Mouse (Mus musculus) megakaryocyte, adult 5-6 weeks (primary cell): ENCODE data around the gene Reps2. TPM values are rescaled to one million over a fixed set of nuclear protein-coding genes. Genes with fewer than 3 reads are reported as not detected.

Experiments used
- ATAC-seq: 2 replicates; pipeline ENCODE4 v1.8.0; 2016; ENCODE audit warnings: mild to moderate bottlenecking, inconsistent platforms; ENCODE audit not compliant: poor library complexity, severe bottlenecking
- total RNA-seq, 2 experiments: library from RNA; stranded (forward) in 1 of 2; stranded (reverse) in 1 of 2; fragments of 153-499, 151-499 nt in 1 of 2; fragments of 221-1000, 200-1000 nt in 1 of 2; gene quantifications; 2 replicates each; pipeline versions ENCODE4 v1.2.3 to v1.2.4; 2015 to 2017

Gene Reps2
- total RNA-seq, 2 experiments from 2014 or later, result 2.1 to 2.2 TPM

- ATAC-seq, result no peak
These were observed 53.2 kb downstream of the Reps2 start for GRCm38 (mm10) chrX:162590145-162590790.

- no peak for ATAC-seq
These were observed 54.2 kb downstream of the Reps2 start for GRCm38 (mm10) chrX:162589173-162589805.

GRCm38 (mm10) chrX:162584349-162584748 lies 59.1 kb downstream of the Reps2 start:
- no peak for ATAC-seq

DNA sequence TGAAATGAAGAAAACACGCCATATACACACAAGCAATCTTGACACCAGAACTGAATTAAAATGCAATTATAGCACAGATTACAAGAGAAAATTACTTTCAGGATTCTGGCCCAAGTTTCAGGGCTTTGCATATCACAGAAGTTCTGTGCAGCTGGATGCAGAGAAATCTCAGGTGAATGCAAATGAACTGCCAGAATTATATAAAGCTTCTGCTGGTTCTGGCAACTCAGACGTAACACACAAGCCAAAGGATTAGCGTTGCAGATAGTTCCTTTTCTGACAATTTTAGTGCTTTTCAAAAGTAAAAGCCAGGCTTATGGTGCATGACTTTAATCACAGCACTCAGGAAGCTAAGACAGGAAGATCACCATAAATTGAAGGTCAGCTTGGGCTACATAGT lies 62.9 kb downstream of the Reps2 start:
- ATAC-seq, result no peak

GRCm38 (mm10) chrX:162568439-162568838 lies 75.0 kb downstream of the Reps2 start:
- ATAC-seq, result no peak

- ATAC-seq, result no peak
These were observed 77.9 kb downstream of the Reps2 start for GRCm38 (mm10) chrX:162565501-162565900.

GRCm38 (mm10) chrX:162556459-162556841 lies 87.0 kb downstream of the Reps2 start:
- no peak for ATAC-seq

DNA sequence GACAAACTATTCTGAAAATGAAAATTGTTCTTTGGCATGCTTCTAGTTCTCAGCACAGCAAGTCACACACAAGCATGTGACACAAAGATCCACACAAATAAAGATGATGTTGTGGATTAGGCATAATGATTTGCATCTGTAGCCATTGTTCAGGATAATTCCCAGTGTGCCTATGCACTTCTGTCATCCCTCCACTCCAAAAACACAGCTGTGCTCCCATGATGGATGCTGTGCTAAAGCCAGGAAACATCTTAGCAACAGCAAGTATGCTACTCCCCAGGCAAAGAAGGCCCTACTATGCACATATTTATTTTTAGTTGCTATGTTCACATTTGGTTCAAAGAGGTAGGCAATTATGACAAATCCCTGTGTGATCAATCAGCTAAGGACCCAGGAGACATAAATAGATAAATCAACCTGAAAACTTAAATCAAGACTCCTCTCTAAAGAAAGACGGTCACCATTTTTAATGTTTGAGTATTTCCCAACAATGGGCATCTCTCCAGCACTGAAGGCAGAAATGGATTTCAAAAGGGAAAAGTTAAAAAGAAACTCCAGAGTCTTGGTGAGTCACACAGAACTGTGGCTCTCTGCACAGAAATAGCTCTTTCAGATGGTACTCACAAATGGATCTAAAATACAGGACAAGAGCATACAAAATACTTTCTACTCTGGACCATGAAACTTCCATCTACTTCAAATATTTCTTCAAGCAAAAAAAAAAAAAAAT lies 87.6 kb downstream of the Reps2 start:
- ATAC-seq, result no peak

- no peak for ATAC-seq
These were observed 88.9 kb downstream of the Reps2 start for GRCm38 (mm10) chrX:162554513-162554912.

- ATAC-seq, result no peak
These were observed 91.1 kb downstream of the Reps2 start for GRCm38 (mm10) chrX:162552383-162552782.

- ATAC-seq, result no peak
These were observed 98.4 kb downstream of the Reps2 start for GRCm38 (mm10) chrX:162545037-162545436.

DNA sequence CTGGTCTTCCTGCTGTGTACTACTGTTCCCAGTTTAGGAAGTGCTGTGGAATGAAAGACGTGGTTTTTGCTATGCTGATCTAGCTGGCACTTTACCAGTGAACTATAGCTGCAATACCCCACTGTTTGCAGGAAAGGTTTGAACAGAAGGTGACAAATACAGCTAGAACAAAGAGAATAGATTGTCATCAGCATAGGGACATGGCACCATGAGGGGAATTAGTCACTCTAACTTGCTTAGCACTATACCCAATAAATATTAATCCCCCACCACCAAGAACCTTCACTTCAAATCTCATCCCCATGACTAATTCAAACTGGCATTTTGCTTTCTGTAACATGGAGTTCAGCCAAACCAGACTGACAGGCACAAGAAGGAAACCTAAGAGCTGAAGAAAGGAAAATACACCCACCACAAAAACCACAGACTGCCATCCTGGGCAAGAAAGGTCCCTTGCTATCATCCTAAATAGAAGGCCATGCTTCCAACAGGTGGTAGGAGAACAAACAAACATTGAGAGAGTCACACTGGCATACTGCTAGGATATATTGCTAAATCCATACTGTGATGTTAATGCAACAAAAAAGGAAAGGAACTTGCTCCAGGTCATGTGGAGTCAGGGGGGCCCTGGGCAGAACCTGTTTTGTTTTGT lies 100.7 kb downstream of the Reps2 start:
- no peak for ATAC-seq

GRCm38 (mm10) chrX:162541961-162542360 lies 101.5 kb downstream of the Reps2 start:
- no peak for ATAC-seq

DNA sequence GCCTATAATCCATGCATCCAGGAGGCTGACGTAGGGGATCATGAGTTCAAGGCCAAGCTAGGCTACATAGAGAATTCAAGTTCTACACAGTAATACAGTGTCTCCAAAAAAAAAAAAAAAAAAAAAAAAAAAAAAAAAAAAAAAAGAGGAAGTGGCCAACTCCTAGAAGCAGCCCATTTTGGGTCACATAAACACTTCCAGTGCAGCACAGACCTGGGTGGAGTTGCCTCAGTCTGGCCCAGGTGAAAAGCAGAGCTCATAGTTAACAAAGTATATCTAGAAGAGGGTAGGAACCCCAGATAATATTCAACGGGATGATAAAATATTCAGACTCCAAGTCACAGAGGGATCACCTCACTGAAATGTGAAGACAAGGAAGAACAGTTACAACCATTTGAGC lies 112.4 kb downstream of the Reps2 start:
- peak; percentile 54 for ATAC-seq

GRCm38 (mm10) chrX:162527240-162527639 lies 116.2 kb downstream of the Reps2 start:
- ATAC-seq, result peak; percentile 62

- ATAC-seq, result no peak
These were observed 121.5 kb downstream of the Reps2 start for GRCm38 (mm10) chrX:162521831-162522514.

DNA sequence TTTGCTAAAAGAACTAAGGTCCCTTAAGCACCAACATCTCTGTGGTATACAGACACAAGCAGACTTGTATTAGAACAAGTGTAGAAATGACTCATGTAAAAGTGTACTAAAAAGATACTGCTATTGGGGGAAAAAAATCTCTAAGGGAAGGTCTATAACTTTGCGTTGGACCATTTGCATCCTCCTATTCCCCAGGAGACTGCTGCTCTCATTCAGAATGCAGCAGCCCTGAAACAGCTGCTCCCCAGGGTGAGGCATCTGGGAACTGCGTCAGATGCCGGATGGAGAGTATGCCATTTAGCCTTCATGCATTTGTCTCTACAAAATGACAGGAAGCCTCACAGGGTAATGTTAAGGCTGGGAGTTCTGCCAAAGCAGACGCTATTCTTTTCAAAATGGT lies 122.3 kb downstream of the Reps2 start:
- no peak for ATAC-seq

- no peak for ATAC-seq
These were observed 123.1 kb downstream of the Reps2 start for GRCm38 (mm10) chrX:162520374-162520773.

DNA sequence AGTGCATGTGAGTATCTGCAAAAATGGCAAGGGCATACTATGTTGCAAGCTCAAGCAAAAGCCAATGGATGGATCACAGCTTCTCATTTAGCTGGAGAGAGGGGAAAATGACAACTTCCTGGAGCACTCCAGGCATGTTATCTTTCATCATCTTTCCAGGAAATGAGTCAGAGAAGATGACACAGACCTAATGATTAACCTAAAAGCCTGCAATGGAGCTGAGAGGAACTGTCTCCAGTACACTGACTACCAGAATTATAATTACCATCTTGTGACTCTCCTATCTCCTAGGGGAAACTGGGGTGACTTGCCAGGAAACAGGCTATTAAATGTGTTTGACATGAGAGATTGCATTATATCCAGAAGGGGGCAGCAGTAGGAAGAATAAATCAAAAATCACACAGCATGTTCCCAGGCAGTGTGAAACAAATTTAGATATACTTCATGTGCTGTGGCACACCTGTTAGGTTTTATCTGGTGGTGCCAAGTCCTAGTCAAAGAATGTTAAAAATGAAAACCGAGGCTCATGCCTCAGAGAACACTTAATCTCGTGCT lies 132.9 kb downstream of the Reps2 start:
- ATAC-seq, result peak; percentile 77

- no peak for ATAC-seq
These were observed 138.3 kb downstream of the Reps2 start for GRCm38 (mm10) chrX:162505186-162505585.

- ATAC-seq, result no peak
These were observed 140.0 kb downstream of the Reps2 start for GRCm38 (mm10) chrX:162503436-162503835.
